Mouse (Mus musculus): ENCODE data around the gene Abca16.

DNA sequence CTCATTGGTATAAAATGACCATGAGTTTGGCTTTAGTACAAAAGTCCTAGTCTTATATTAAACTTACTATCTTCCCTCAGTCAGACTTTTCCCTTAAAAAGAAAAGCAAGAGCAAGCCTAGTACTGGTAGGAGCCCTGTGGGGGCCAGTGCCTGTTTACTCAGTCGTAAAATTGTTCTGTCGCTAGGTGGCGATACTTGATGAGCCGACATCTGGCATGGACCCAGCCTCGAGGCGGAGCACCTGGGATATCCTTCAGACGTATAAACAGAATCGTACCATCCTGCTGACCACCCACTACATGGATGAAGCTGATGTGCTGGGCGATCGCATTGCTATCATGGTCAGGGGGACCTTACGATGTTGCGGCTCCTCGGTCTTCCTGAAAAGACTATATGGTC is 48.3 kb upstream of the Abca16 start:
- TF ChIP-seq MAFK (IDR thresholded peaks at IDR 0.05; ENCODE audit: insufficient read depth, low read depth, low read length) (no peak), CHD2 (IDR thresholded peaks at IDR 0.05; ENCODE audit: low read depth, low read length) (no peak), ZNF384 (IDR thresholded peaks at IDR 0.05; ENCODE audit: low read depth, low read length) (no peak), HCFC1 (IDR thresholded peaks at IDR 0.05; ENCODE audit: borderline replicate concordance, insufficient read depth, low read length) (no peak)

Measured in ES-E14 (cell line).